Mouse (Mus musculus): ENCODE measurements around the gene Kcp. TPM values are rescaled to one million over a fixed set of nuclear protein-coding genes. Genes with fewer than 3 reads are reported as not detected.

Kcp gene
- total and polyA plus RNA-seq, 2 experiments from 2014 or later = 6.7 to 31.2 TPM

GRCm38 (mm10) chr6:29501599-29501998 is 6.2 kb downstream of the Kcp start:
- WGBS = 97% methylated on average over 1 of the region's 1 CpGs
- DNase-seq = no peak
- Histone ChIP-seq H3K27ac (ENCODE audit: low read depth, low read length) (no peak overlapping the region), H3K9ac (no peak overlapping the region), H3K36me3 (ENCODE audit: insufficient read depth) (no peaks in the 10 kb centered on the region), H3K9me3 (ENCODE audit: low read length) (no peaks in the 10 kb centered on the region), H3K4me1 (ENCODE audit: insufficient read depth) (no peaks in the 10 kb centered on the region), H3K4me2 (ENCODE audit: low read depth) (no peak overlapping the region), H3K4me3 (ENCODE audit: low read depth, low read length) (no peak overlapping the region), H3K27me3 (ENCODE audit: insufficient read depth, low read length) (peaks cover 4% of the 10 kb centered on the region)
- no peak for ATAC-seq
- peak; percentile 49 for TF ChIP-seq CTCF (IDR thresholded peaks at IDR 0.05; ENCODE audit: low read depth)

DNA sequence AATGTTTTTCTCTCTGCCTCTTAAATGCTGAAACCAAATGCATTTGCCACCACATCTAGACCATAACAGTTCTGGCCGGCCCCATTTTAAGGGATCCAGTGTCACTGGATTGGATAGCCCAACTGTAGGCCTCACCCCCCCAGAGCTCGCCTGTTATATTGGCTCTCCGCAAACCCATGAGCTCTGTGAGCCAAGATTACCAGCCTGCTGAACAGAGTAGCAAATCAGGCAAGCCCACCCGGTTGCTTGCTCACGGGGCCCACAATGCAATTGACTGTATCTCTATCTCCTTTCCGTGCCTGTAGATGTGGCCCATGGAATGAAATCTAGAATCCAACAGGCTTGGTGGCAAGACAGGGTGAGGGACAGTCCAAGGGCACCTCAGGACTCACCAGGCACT is 6.9 kb downstream of the Kcp start:
- Histone ChIP-seq H3K9ac (no peak overlapping the region), H3K4me3 (ENCODE audit: low read depth, low read length) (no peak overlapping the region), H3K4me2 (ENCODE audit: low read depth) (no peak overlapping the region), H3K36me3 (ENCODE audit: insufficient read depth) (no peaks in the 10 kb centered on the region), H3K27ac (ENCODE audit: low read depth, low read length) (no peak overlapping the region), H3K27me3 (ENCODE audit: insufficient read depth, low read length) (peaks cover 11% of the 10 kb centered on the region), H3K9me3 (ENCODE audit: low read length) (no peaks in the 10 kb centered on the region), H3K4me1 (ENCODE audit: insufficient read depth) (no peaks in the 10 kb centered on the region)
- no peak for ATAC-seq
- no peak for DNase-seq
- 90% methylated on average over 6 of the region's 6 CpGs for WGBS
- no peak for TF ChIP-seq CTCF (IDR thresholded peaks at IDR 0.05; ENCODE audit: low read depth)

DNA sequence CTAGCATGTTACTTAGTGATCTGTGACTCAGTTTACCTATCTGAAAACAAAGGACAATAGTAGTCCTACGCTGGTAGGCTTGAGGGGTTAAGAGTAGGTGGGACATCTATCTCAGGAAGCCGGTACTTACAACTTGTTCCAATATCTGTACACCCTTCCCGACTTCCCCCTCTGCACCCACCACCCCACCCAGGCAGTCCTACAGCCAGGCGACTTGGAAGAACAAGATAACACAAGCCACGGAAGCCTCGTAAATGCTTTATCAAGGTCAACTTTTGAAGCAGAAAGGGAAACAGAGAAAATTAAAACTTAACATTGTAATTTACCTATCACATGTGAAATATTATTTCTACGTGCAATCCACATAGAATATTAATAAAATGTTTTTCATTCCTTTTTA is 7.6 kb downstream of the Kcp start:
- no peak for TF ChIP-seq CTCF (IDR thresholded peaks at IDR 0.05; ENCODE audit: low read depth)
- 96% methylated on average over 7 of the region's 7 CpGs for WGBS
- Histone ChIP-seq H3K36me3 (ENCODE audit: insufficient read depth) (no peaks in the 10 kb centered on the region), H3K4me3 (ENCODE audit: low read depth, low read length) (no peak overlapping the region), H3K9me3 (ENCODE audit: low read length) (no peaks in the 10 kb centered on the region), H3K4me2 (ENCODE audit: low read depth) (no peak overlapping the region), H3K27ac (ENCODE audit: low read depth, low read length) (no peak overlapping the region), H3K9ac (no peak overlapping the region), H3K4me1 (ENCODE audit: insufficient read depth) (no peaks in the 10 kb centered on the region), H3K27me3 (ENCODE audit: insufficient read depth, low read length) (peaks cover 16% of the 10 kb centered on the region)
- DNase-seq = no peak
- no peak for ATAC-seq

DNA sequence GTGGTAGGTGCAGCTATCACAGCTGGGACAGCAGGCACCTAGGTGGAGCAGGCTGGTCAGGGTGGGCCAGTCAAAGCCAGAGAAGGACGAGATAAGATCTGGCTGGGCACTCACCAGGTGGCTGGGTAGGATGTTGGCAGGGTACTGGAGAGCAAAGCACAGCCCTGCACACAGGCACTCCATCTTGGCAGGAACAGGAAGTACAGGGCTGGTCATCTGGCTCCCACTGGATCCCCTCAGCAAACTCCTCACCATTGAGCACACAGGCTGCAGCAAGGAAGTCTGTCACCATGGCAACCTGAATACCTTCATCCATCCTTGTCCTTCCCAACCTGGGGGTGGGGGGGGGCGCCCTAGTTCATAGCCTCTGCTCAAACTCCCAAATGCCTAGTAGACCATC is 10.0 kb downstream of the Kcp start:
- peaks cover 16% of the 10 kb centered on the region for H3K27me3 ChIP-seq (ENCODE audit: insufficient read depth, low read length)
- no peak for DNase-seq
- ATAC-seq = peak; percentile 42
- no peak overlapping the region for H3K4me2 ChIP-seq (ENCODE audit: low read depth)
- WGBS = 35% methylated on average over 2 of the region's 2 CpGs
- H3K27ac ChIP-seq (ENCODE audit: low read depth, low read length) = no peak overlapping the region
- H3K9me3 ChIP-seq (ENCODE audit: low read length) = no peaks in the 10 kb centered on the region
- TF ChIP-seq CTCF (IDR thresholded peaks at IDR 0.05; ENCODE audit: low read depth) = no peak
- no peaks in the 10 kb centered on the region for H3K36me3 ChIP-seq (ENCODE audit: insufficient read depth)
- no peak overlapping the region for H3K4me3 ChIP-seq (ENCODE audit: low read depth, low read length)
- no peaks in the 10 kb centered on the region for H3K4me1 ChIP-seq (ENCODE audit: insufficient read depth)
- no peak overlapping the region for H3K9ac ChIP-seq

DNA sequence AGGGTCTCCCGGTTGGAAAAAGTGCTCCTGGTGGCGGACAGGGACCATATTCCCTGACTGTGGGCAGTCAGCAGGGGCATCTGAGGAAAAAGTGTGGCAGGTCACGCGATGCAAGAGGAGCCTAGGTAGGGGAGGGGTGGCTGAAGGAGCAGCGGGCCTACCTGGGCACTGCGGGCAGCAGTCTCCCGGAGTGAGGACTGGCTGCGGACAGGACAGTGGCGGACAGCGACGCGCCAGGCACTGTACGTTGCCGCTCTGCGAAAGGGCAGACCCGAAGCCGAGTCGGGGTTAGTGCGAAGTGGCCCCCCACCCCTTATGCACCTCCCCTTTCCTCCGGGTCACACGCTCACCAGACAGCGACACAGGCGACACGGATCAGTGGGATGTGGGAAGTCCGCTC is 11.5 kb downstream of the Kcp start:
- Histone ChIP-seq H3K4me2 (ENCODE audit: low read depth) (no peak overlapping the region), H3K36me3 (ENCODE audit: insufficient read depth) (no peaks in the 10 kb centered on the region), H3K9me3 (ENCODE audit: low read length) (no peaks in the 10 kb centered on the region), H3K4me3 (ENCODE audit: low read depth, low read length) (no peak overlapping the region), H3K27me3 (ENCODE audit: insufficient read depth, low read length) (peaks cover 16% of the 10 kb centered on the region), H3K9ac (no peak overlapping the region), H3K27ac (ENCODE audit: low read depth, low read length) (no peak overlapping the region), H3K4me1 (ENCODE audit: insufficient read depth) (no peaks in the 10 kb centered on the region)
- TF ChIP-seq CTCF (IDR thresholded peaks at IDR 0.05; ENCODE audit: low read depth) = no peak
- WGBS = 13% methylated on average over 23 of the region's 25 CpGs
- DNase-seq = no peak
- no peak for ATAC-seq

DNA sequence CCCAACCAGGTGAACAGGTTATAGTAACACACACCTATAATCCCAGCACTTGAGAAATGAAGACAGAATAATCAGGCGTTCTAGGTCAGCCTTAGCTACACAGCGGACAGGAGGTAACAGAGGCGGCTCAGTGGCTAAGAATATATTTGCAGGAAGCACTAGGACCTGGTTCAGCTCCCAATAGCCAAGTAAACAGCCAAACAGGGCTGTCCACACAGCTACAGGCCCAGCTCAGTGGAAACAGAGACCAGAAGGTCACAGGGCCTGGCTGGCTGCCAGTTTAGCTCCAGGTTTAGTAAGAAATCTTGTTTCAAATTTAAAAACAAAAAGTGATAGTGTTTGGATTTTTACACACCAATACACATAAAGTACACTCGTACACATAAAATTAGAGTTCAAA is 13.7 kb downstream of the Kcp start:
- H3K9me3 ChIP-seq (ENCODE audit: low read length) = no peaks in the 10 kb centered on the region
- WGBS = 76% methylated on average over 4 of the region's 4 CpGs
- H3K4me2 ChIP-seq (ENCODE audit: low read depth) = no peak overlapping the region

GRCm38 (mm10) chr6:29485951-29486350 is 21.8 kb downstream of the Kcp start:
- WGBS = 59% methylated on average over 2 of the region's 2 CpGs
- no peak for TF ChIP-seq CTCF (IDR thresholded peaks at IDR 0.05; ENCODE audit: low read depth)
- no peak overlapping the region for H3K4me2 ChIP-seq (ENCODE audit: low read depth)

More for the DNA sequence above, 13.7 kb downstream of the Kcp start:
- Histone ChIP-seq H3K36me3 (ENCODE audit: insufficient read depth) (no peaks in the 10 kb centered on the region), H3K4me1 (ENCODE audit: insufficient read depth) (no peaks in the 10 kb centered on the region), H3K27ac (ENCODE audit: low read depth, low read length) (no peak overlapping the region), H3K9ac (no peak overlapping the region), H3K27me3 (ENCODE audit: insufficient read depth, low read length) (peaks cover 16% of the 10 kb centered on the region), H3K4me3 (ENCODE audit: low read depth, low read length) (no peak overlapping the region)
- TF ChIP-seq CTCF (IDR thresholded peaks at IDR 0.05; ENCODE audit: low read depth) = no peak
- DNase-seq (no peak), ATAC-seq (no peak)

More at GRCm38 (mm10) chr6:29485951-29486350, 21.8 kb downstream of the Kcp start:
- Histone ChIP-seq H3K27ac (ENCODE audit: low read depth, low read length) (no peak overlapping the region), H3K4me1 (ENCODE audit: insufficient read depth) (no peaks in the 10 kb centered on the region), H3K36me3 (ENCODE audit: insufficient read depth) (no peaks in the 10 kb centered on the region), H3K9ac (no peak overlapping the region), H3K4me3 (ENCODE audit: low read depth, low read length) (no peak overlapping the region), H3K9me3 (ENCODE audit: low read length) (no peaks in the 10 kb centered on the region), H3K27me3 (ENCODE audit: insufficient read depth, low read length) (no peaks in the 10 kb centered on the region)
- DNase-seq (no peak), ATAC-seq (no peak)

Measured in forebrain, postnatal 0 days (tissue).